Mouse (Mus musculus): ENCODE measurements around the gene Laptm5. TPM values are rescaled to one million over a fixed set of nuclear protein-coding genes. Genes with fewer than 3 reads are reported as not detected.
A peak's percentile ranks its signal among the peaks of the same experiment; 100 is the strongest.

The Laptm5 gene
- polyA plus RNA-seq, 1 experiment from 2014 or later: 76.1 TPM

- H3K4me3 ChIP-seq (ENCODE audit: low read depth, low read length): no peak overlapping the region
- H3K36me3 ChIP-seq (ENCODE audit: control insufficient read depth, insufficient read depth, low read length): no peaks in the 10 kb centered on the region
- peaks cover 5% of the 10 kb centered on the region; the same call in 1 of the 2 replicates for H3K9me3 ChIP-seq (ENCODE audit: control insufficient read depth, low read length)
- no peaks in the 10 kb centered on the region for H3K27me3 ChIP-seq (replicated peaks; ENCODE audit: control insufficient read depth, insufficient read depth, low read length)
- no peak overlapping the region for H3K9ac ChIP-seq (ENCODE audit: low read depth, low read length)
- 0 out of 2 replicates have a peak, but pooled peaks cover 3% of the 10 kb centered on the region for H3K4me1 ChIP-seq (ENCODE audit: control insufficient read depth, insufficient read depth, low read length)
- H3K4me2 ChIP-seq (ENCODE audit: low read depth, low read length): no peak overlapping the region
- H3K27ac ChIP-seq (replicated peaks; ENCODE audit: low read depth, low read length): no peak overlapping the region
- DNase-seq (ENCODE audit: low spot score) (no peak), ATAC-seq (ENCODE audit: low read depth) (no peak)
- 93% methylated on average over 1 of the region's 1 CpGs for WGBS
Observed at GRCm38 (mm10) chr4:130971278-130971677, 58.4 kb downstream of the Laptm5 start.

- ATAC-seq (ENCODE audit: low read depth): no peak
- WGBS: 74% methylated on average over 5 of the region's 5 CpGs
- Histone ChIP-seq H3K4me2 (ENCODE audit: low read depth, low read length) (no peak overlapping the region), H3K4me1 (ENCODE audit: control insufficient read depth, insufficient read depth, low read length) (0 out of 2 replicates have a peak, but pooled peaks cover 3% of the 10 kb centered on the region), H3K4me3 (ENCODE audit: low read depth, low read length) (no peak overlapping the region), H3K27me3 (replicated peaks; ENCODE audit: control insufficient read depth, insufficient read depth, low read length) (no peaks in the 10 kb centered on the region), H3K9ac (ENCODE audit: low read depth, low read length) (no peak overlapping the region), H3K9me3 (ENCODE audit: control insufficient read depth, low read length) (peaks cover 5% of the 10 kb centered on the region; the same call in 1 of the 2 replicates), H3K27ac (replicated peaks; ENCODE audit: low read depth, low read length) (no peak overlapping the region), H3K36me3 (ENCODE audit: control insufficient read depth, insufficient read depth, low read length) (no peaks in the 10 kb centered on the region)
- DNase-seq (ENCODE audit: low spot score): no peak
Observed at GRCm38 (mm10) chr4:130972421-130972829, 59.5 kb downstream of the Laptm5 start.

GRCm38 (mm10) chr4:130973332-130974263, 60.7 kb downstream of the Laptm5 start:
- Histone ChIP-seq H3K9me3 (ENCODE audit: control insufficient read depth, low read length) (peaks cover 5% of the 10 kb centered on the region; the same call in 1 of the 2 replicates), H3K27ac (replicated peaks; ENCODE audit: low read depth, low read length) (peak overlapping the region; percentile 48), H3K9ac (ENCODE audit: low read depth, low read length) (no peak overlapping the region), H3K4me2 (ENCODE audit: low read depth, low read length) (no peak overlapping the region), H3K4me1 (ENCODE audit: control insufficient read depth, insufficient read depth, low read length) (0 out of 2 replicates have a peak, but pooled peaks cover 3% of the 10 kb centered on the region), H3K27me3 (replicated peaks; ENCODE audit: control insufficient read depth, insufficient read depth, low read length) (no peaks in the 10 kb centered on the region), H3K36me3 (ENCODE audit: control insufficient read depth, insufficient read depth, low read length) (no peaks in the 10 kb centered on the region), H3K4me3 (ENCODE audit: low read depth, low read length) (no peak overlapping the region)
- peak; percentile 37; the same call in 1 of the 2 replicates for ATAC-seq (ENCODE audit: low read depth)
- 37% methylated on average over 19 of the region's 19 CpGs for WGBS
- peak; percentile 81 for DNase-seq (ENCODE audit: low spot score)

- Histone ChIP-seq H3K9ac (ENCODE audit: low read depth, low read length) (no peak overlapping the region), H3K27me3 (replicated peaks; ENCODE audit: control insufficient read depth, insufficient read depth, low read length) (no peaks in the 10 kb centered on the region), H3K36me3 (ENCODE audit: control insufficient read depth, insufficient read depth, low read length) (no peaks in the 10 kb centered on the region), H3K4me2 (ENCODE audit: low read depth, low read length) (no peak overlapping the region), H3K4me3 (ENCODE audit: low read depth, low read length) (no peak overlapping the region), H3K4me1 (ENCODE audit: control insufficient read depth, insufficient read depth, low read length) (no peaks in the 10 kb centered on the region), H3K9me3 (ENCODE audit: control insufficient read depth, low read length) (no peaks in the 10 kb centered on the region), H3K27ac (replicated peaks; ENCODE audit: low read depth, low read length) (no peak overlapping the region)
- ATAC-seq (ENCODE audit: low read depth) (no peak), DNase-seq (ENCODE audit: low spot score) (no peak)
- WGBS: 63% methylated on average over 3 of the region's 3 CpGs
Observed at GRCm38 (mm10) chr4:130978981-130979380, 66.1 kb downstream of the Laptm5 start.

- ATAC-seq (ENCODE audit: low read depth) (peak; percentile 74), DNase-seq (ENCODE audit: low spot score) (peak; percentile 60)
- Histone ChIP-seq H3K4me1 (ENCODE audit: control insufficient read depth, insufficient read depth, low read length) (0 out of 2 replicates have a peak, but pooled peaks cover 4% of the 10 kb centered on the region), H3K4me2 (ENCODE audit: low read depth, low read length) (no peak overlapping the region), H3K4me3 (ENCODE audit: low read depth, low read length) (no peak overlapping the region), H3K27me3 (replicated peaks; ENCODE audit: control insufficient read depth, insufficient read depth, low read length) (no peaks in the 10 kb centered on the region), H3K36me3 (ENCODE audit: control insufficient read depth, insufficient read depth, low read length) (no peaks in the 10 kb centered on the region), H3K9me3 (ENCODE audit: control insufficient read depth, low read length) (no peaks in the 10 kb centered on the region), H3K9ac (ENCODE audit: low read depth, low read length) (no peak overlapping the region), H3K27ac (replicated peaks; ENCODE audit: low read depth, low read length) (no peak overlapping the region)
- WGBS: 24% methylated on average over 17 of the region's 17 CpGs
Observed at GRCm38 (mm10) chr4:130984416-130985182, 71.7 kb downstream of the Laptm5 start.

Other genes with a start within 250 kb of the Laptm5 start
- 70.4 and 78.8 TPM in 2 replicates for gene Pum1, start 249.8 kb upstream of the Laptm5 start, polyA plus RNA-seq (2014; fragmentation: Nextera tagmentation; extraction: Ambion mirVana)
- 34.7 and 35.7 TPM in 2 replicates for gene Sdc3, start 120.6 kb upstream of the Laptm5 start, polyA plus RNA-seq (2014; fragmentation: Nextera tagmentation; extraction: Ambion mirVana)
- 51.7 and 129 TPM in 2 replicates for gene Matn1, start 31.3 kb downstream of the Laptm5 start, polyA plus RNA-seq (2014; fragmentation: Nextera tagmentation; extraction: Ambion mirVana)